Mouse (Mus musculus): ENCODE measurements around the gene Pfkfb4. TPM values are rescaled to one million over a fixed set of nuclear protein-coding genes. Genes with fewer than 3 reads are reported as not detected.

Gene Pfkfb4
- polyA plus RNA-seq, 1 experiment from 2014 or later = 22.8 TPM

GRCm38 (mm10) chr9:109008994-109009635, 17.5 kb downstream of the Pfkfb4 start:
- WGBS = 63% methylated on average over 9 of the region's 10 CpGs
- Histone ChIP-seq H3K4me2 (replicated peaks; ENCODE audit: low read depth, low read length) (no peak overlapping the region), H3K36me3 (ENCODE audit: insufficient read depth, low read length) (0 out of 2 replicates have a peak, but pooled peaks cover 6% of the 10 kb centered on the region), H3K9ac (replicated peaks; ENCODE audit: low read depth) (no peak overlapping the region), H3K9me3 (ENCODE audit: low read length) (no peaks in the 10 kb centered on the region), H3K27ac (ENCODE audit: low read length) (no peak overlapping the region), H3K4me1 (ENCODE audit: insufficient read depth, low read depth, low read length) (no peaks in the 10 kb centered on the region), H3K4me3 (ENCODE audit: low read depth, low read length) (no peak overlapping the region), H3K27me3 (replicated peaks; ENCODE audit: insufficient read depth, low read length) (no peaks in the 10 kb centered on the region)
- DNase-seq (ENCODE audit: low spot score) (no peak), ATAC-seq (peak; percentile 25; the same call in 1 of the 2 replicates)
- TF ChIP-seq EP300 (IDR thresholded peaks at IDR 0.05) (no peak), CTCF (IDR thresholded peaks at IDR 0.05) (no peak)

- TF ChIP-seq EP300 (IDR thresholded peaks at IDR 0.05) (no peak), CTCF (IDR thresholded peaks at IDR 0.05) (no peak)
- ATAC-seq (peak; percentile 65), DNase-seq (ENCODE audit: low spot score) (peak; percentile 43)
- Histone ChIP-seq H3K27ac (ENCODE audit: low read length) (no peak overlapping the region), H3K36me3 (ENCODE audit: insufficient read depth, low read length) (0 out of 2 replicates have a peak, but pooled peaks cover 6% of the 10 kb centered on the region), H3K9me3 (ENCODE audit: low read length) (no peaks in the 10 kb centered on the region), H3K4me3 (ENCODE audit: low read depth, low read length) (no peak overlapping the region), H3K27me3 (replicated peaks; ENCODE audit: insufficient read depth, low read length) (no peaks in the 10 kb centered on the region), H3K9ac (replicated peaks; ENCODE audit: low read depth) (no peak overlapping the region), H3K4me1 (ENCODE audit: insufficient read depth, low read depth, low read length) (no peaks in the 10 kb centered on the region), H3K4me2 (replicated peaks; ENCODE audit: low read depth, low read length) (no peak overlapping the region)
- 41% methylated on average over 17 of the region's 17 CpGs for WGBS
Measured at GRCm38 (mm10) chr9:109009636-109010315, 18.2 kb downstream of the Pfkfb4 start.

GRCm38 (mm10) chr9:109010316-109010690, 18.7 kb downstream of the Pfkfb4 start:
- TF ChIP-seq CTCF (IDR thresholded peaks at IDR 0.05) = no peak
- no peak for TF ChIP-seq EP300 (IDR thresholded peaks at IDR 0.05)
- Histone ChIP-seq H3K4me2 (replicated peaks; ENCODE audit: low read depth, low read length) (no peak overlapping the region), H3K4me3 (ENCODE audit: low read depth, low read length) (no peak overlapping the region), H3K36me3 (ENCODE audit: insufficient read depth, low read length) (0 out of 2 replicates have a peak, but pooled peaks cover 6% of the 10 kb centered on the region), H3K27ac (ENCODE audit: low read length) (no peak overlapping the region), H3K27me3 (replicated peaks; ENCODE audit: insufficient read depth, low read length) (no peaks in the 10 kb centered on the region), H3K9ac (replicated peaks; ENCODE audit: low read depth) (no peak overlapping the region), H3K4me1 (ENCODE audit: insufficient read depth, low read depth, low read length) (no peaks in the 10 kb centered on the region), H3K9me3 (ENCODE audit: low read length) (no peaks in the 10 kb centered on the region)
- DNase-seq (ENCODE audit: low spot score) = no peak
- WGBS = 85% methylated on average over 14 of the region's 14 CpGs
- ATAC-seq = no peak

- no peak for TF ChIP-seq CTCF (IDR thresholded peaks at IDR 0.05)
- no peak for TF ChIP-seq EP300 (IDR thresholded peaks at IDR 0.05)
- H3K9ac ChIP-seq (replicated peaks; ENCODE audit: low read depth) = no peak overlapping the region
- DNase-seq (ENCODE audit: low spot score) = no peak
- no peaks in the 10 kb centered on the region for H3K9me3 ChIP-seq (ENCODE audit: low read length)
- H3K4me2 ChIP-seq (replicated peaks; ENCODE audit: low read depth, low read length) = no peak overlapping the region
- no peak overlapping the region for H3K4me3 ChIP-seq (ENCODE audit: low read depth, low read length)
- WGBS = 48% methylated on average over 8 of the region's 8 CpGs
- no peaks in the 10 kb centered on the region for H3K4me1 ChIP-seq (ENCODE audit: insufficient read depth, low read depth, low read length)
- H3K27me3 ChIP-seq (replicated peaks; ENCODE audit: insufficient read depth, low read length) = no peaks in the 10 kb centered on the region
- no peak overlapping the region for H3K27ac ChIP-seq (ENCODE audit: low read length)
- H3K36me3 ChIP-seq (ENCODE audit: insufficient read depth, low read length) = no peaks in the 10 kb centered on the region
- no peak for ATAC-seq
Measured at GRCm38 (mm10) chr9:109015397-109015796, 23.8 kb downstream of the Pfkfb4 start.

GRCm38 (mm10) chr9:109016973-109017604, 25.5 kb downstream of the Pfkfb4 start:
- ATAC-seq = peak; percentile 23; the same call in 1 of the 2 replicates
- Histone ChIP-seq H3K27ac (ENCODE audit: low read length) (no peak overlapping the region), H3K4me3 (ENCODE audit: low read depth, low read length) (no peak overlapping the region), H3K9ac (replicated peaks; ENCODE audit: low read depth) (no peak overlapping the region), H3K4me1 (ENCODE audit: insufficient read depth, low read depth, low read length) (no peaks in the 10 kb centered on the region), H3K9me3 (ENCODE audit: low read length) (no peaks in the 10 kb centered on the region), H3K27me3 (replicated peaks; ENCODE audit: insufficient read depth, low read length) (no peaks in the 10 kb centered on the region), H3K36me3 (ENCODE audit: insufficient read depth, low read length) (no peaks in the 10 kb centered on the region), H3K4me2 (replicated peaks; ENCODE audit: low read depth, low read length) (no peak overlapping the region)
- WGBS = 32% methylated on average over 11 of the region's 11 CpGs
- no peak for TF ChIP-seq CTCF (IDR thresholded peaks at IDR 0.05)
- TF ChIP-seq EP300 (IDR thresholded peaks at IDR 0.05) = no peak
- DNase-seq (ENCODE audit: low spot score) = no peak

GRCm38 (mm10) chr9:109021428-109021827, 29.9 kb downstream of the Pfkfb4 start:
- H3K27ac ChIP-seq (ENCODE audit: low read length) = no peak overlapping the region
- no peak overlapping the region for H3K4me3 ChIP-seq (ENCODE audit: low read depth, low read length)
- no peaks in the 10 kb centered on the region for H3K36me3 ChIP-seq (ENCODE audit: insufficient read depth, low read length)
- WGBS = 68% methylated on average over 4 of the region's 4 CpGs
- no peak for TF ChIP-seq EP300 (IDR thresholded peaks at IDR 0.05)
- TF ChIP-seq CTCF (IDR thresholded peaks at IDR 0.05) = no peak
- no peaks in the 10 kb centered on the region for H3K9me3 ChIP-seq (ENCODE audit: low read length)
- DNase-seq (ENCODE audit: low spot score) = no peak
- no peak for ATAC-seq
- H3K27me3 ChIP-seq (replicated peaks; ENCODE audit: insufficient read depth, low read length) = no peaks in the 10 kb centered on the region
- no peak overlapping the region for H3K9ac ChIP-seq (replicated peaks; ENCODE audit: low read depth)
- H3K4me1 ChIP-seq (ENCODE audit: insufficient read depth, low read depth, low read length) = no peaks in the 10 kb centered on the region
- H3K4me2 ChIP-seq (replicated peaks; ENCODE audit: low read depth, low read length) = no peak overlapping the region

All from lung, postnatal 0 days (tissue).